Mouse (Mus musculus) left cerebral cortex, postnatal 14 days (tissue): ENCODE measurements around the gene Man2b2. TPM values are rescaled to one million over a fixed set of nuclear protein-coding genes. Genes with fewer than 3 reads are reported as not detected.
"Not testable (repeated sequence)": the region's sequence is repeated elsewhere in the genome, so short reads cannot be mapped to it uniquely, and the experiment has no call there.

Experiments
- DNase-seq, 2 experiments: peaks; one replicate each; pipeline ENCODE4 v3.0.0; 2021 to 2022; ENCODE audit warnings: low spot score in 2 of 2, mixed read lengths in 1 of 2
- intact Hi-C: fragments of 180-260 bp; cut with DNase I; formaldehyde crosslinking; loops from one replicate; pipeline ENCODE4 v1.15.1; 2025
- total RNA-seq, 2 experiments: library from RNA; stranded (reverse); gene quantifications; 2 replicates each; pipeline ENCODE4 v1.2.3; 2021

Gene Man2b2
- total RNA-seq, 2 experiments from 2014 or later, result 22.7 to 22.8 TPM

DNA sequence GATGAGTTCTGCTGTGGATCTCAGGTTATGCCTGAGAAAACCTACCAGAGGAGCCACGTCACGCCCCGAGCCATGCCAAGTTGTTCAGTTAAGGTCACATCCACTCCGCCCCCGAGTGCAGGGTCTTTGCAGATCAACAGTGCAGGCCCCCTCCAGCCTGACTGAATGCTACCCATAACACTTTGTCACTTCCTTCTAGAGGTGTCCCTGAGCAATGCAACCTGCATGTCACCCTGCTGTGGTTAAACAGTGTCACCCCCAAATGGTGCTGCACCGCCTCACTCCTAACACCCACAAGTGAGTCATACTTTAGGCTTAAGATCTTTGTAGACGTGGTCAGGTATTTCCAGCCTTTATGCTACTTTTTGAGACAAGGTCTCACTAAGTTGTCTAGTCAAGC lies 9.6 kb upstream of the Man2b2 start:
- no peak for DNase-seq
- intact Hi-C loops, result no loop called here

DNA sequence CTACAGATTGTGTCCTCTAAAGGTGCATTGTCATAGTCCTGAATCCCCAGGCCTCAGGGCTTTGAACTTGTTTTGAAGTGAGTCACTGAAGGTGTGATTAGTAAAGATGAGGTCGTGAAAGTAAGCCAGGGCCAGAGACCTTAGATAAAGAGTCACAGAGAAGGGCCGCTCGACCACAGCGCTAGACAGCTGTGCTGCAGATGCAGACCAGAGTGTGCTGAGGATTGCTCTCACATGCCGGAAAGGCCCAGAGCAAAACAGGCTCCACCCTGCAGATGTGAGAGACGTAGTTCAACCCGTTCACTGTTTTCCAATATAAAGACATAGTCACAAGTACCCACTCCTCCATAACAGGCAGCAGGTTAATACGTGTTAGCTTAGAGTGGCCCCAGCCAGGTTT lies 9.1 kb upstream of the Man2b2 start:
- intact Hi-C loops, result loop anchor here (5.0 to 10.0 kb wide), 3 partner anchors 83 to 285 kb away; no protein-coding TSS in a partner anchor
- no peak for DNase-seq

DNA sequence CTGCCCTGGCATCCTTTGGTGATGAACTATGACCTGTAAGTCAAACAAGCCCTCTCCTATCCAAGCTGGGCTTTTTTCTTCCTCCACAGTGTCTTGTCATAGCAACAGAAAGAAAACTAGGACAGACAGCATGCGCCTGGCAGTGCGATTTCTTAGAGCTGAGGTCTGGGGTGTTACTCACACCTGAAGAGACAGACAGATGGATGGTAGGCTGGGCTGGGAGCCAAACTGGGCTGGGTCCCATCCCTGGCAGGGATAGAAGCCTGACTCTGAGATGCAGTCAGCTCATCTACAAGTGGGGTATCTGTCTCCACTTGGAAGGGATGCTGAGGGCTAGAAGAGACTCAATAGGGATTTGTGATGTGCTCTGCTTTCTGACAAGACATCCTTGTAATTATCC lies 8.6 kb upstream of the Man2b2 start:
- intact Hi-C loops, result loop anchor here (5.0 to 10.0 kb wide), 3 partner anchors 83 to 286 kb away; no protein-coding TSS in a partner anchor
- DNase-seq, result peak; percentile 73

DNA sequence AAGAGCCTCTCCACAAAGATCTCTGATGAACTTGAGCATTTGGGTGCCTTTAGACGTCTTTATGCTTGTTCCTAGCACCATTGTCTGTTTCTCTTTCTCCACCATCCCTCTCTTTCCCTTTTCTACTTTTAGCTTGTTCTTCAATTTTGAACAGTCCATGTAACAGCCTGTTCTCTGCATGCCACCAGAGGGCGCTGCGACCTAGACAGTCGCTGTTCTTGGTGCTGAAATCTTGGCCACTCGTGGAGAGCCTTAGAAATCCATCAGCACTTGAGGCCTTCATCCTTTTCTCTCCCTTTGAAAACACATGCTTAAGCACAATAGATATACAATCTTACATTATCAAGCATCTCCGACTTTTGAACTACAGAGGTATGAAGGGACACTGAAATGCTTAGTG lies 5.5 kb upstream of the Man2b2 start:
- peak; percentile 85 to 87 for DNase-seq
- intact Hi-C loops, result loop anchor here (5.0 to 10.0 kb wide), 3 partner anchors 86 to 289 kb away; no protein-coding TSS in a partner anchor

DNA sequence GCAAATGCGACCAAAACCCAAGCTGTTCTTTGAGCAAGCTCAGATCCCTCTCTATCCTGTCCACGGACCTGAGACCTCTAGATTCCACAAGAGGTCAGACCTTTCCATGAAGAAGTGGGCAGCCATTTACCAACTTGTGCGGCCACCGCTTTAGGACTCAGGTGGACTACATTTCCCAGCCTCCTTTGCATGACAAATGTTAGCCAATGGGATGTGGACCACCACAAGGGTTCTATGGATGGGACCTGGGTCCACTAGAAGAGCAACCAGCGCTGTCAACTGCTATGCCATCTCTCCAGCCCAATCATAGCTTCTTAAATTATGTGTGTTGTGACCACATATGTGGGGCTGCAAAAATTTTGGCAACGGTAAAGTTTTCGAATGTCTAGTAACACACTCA lies 819 bp upstream of the Man2b2 start:
- peak; percentile 63 to 66 for DNase-seq
- intact Hi-C loops, result loop anchor here (10.0 kb wide), 1 partner anchor 294 kb away; no protein-coding TSS in a partner anchor

DNA sequence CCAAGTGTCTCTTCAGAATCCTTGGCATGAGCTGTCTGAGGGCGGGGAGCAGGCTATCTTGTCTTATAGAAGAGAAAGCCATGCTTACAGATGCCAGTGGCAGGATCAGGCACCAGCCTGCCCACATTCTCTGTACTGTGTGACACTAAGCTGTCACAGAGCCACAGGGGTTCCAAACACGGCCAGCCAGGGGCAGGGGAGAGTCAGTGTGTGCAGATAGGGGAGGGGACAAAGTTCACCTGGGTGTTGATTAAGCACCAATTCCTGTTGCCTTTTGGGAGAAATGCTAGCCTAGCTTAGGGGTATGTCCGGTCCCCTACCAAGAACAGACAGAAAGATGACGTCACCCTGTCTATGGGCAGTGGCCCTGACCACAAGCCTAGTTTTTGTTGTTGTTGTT lies 1.4 kb downstream of the Man2b2 start:
- intact Hi-C loops, result no loop called here
- no peak for DNase-seq

DNA sequence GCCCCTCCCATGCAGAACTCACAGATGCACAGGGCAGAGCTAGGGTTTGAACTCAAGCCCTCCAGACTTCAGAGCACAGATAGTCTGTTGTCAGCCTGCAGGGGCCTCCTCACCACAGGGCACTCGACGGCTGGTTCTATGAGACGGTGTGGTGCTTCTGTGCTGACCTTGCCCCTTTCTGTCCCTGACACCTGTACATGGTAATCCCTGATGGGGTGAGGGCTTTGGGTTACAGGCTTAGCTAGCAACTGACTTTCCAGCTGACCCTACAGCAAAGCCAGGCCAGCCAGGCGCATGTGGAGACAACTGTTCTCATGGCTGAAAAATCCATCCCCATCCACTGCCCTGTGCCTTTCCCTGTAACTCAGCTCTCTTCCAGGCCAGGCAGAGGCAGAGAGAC lies 7.5 kb downstream of the Man2b2 start:
- intact Hi-C loops, result no loop called here
- DNase-seq, result no peak

DNA sequence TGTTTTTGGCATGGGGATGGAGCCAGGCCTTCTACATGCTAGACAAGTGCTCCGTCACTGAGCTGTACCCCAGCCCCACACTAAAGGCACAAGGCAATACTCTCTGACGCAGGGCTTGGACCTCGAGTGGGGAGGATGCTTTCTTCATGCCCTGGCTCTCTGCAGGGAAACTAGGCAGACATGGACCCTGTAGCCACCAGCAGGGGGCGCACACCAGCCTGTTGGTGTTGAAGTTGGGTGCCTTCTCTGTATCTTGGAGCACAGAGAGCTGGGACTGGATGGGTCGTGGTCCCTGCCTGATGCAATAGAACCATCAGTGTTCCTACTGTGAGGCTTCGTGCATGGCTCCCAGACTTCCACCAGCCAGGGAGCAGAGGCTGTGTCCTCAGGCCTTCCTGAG lies 10.3 kb downstream of the Man2b2 start:
- peak; percentile 71 to 74 for DNase-seq
- intact Hi-C loops, result no loop called here

DNA sequence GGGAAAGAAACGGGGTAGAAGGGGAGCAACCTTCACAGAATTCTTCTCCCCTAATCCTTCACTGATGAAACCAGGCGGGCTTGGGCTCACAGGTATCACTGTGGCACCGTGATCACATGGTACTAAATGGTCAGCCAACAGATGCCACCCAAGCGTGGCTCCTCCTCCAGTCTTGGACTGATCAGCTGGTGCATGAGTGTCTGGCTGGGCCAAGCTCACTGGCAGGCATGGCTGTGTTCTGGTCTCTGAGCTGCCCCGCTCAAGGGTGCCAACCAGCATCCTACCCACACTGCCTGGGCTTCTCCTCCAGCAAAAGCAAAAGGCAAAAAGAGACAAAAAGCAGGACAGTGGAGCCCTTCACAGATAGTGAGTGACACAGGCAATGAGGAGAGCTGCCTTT lies 10.7 kb downstream of the Man2b2 start:
- intact Hi-C loops, result no loop called here
- DNase-seq, result no peak

DNA sequence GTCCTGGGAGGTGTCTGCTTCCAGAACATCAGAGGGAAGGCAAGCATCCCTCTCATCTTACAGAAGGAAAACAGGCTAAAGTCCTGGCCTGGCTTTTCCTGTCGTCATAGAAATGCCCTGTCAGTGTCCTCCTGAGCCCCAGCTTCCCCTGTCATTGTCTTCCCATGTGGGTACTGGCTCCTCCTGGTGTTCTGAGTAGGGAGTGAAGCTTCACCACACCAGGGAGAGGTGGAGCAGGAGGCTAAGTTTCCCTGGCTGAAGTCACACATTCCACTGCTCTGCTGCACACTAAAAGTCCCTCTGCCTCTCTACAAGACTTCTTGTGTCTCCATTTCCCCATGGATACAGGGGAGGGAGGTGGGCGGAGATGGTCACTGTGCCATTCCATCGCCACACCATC lies 12.7 kb downstream of the Man2b2 start:
- DNase-seq, result no peak
- intact Hi-C loops, result no loop called here

DNA sequence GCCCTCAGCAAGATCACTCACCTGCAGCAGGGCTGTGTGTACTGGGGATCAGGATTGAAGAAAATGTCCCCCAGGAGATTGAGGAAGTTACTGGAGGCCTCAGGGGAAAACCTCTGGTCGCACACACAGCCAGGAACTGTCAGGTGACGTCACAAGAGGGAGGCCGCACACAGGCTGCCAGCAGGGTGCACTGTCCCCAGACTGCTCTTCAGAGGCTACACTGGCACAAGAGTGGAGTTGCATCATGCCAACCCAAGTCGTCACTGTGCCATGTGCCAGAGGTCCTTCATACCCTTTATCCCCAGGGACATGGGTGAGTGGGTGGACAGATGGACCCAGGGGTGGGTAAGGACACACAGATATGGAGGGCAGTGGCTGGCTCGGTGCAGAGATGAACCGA lies 15.9 kb downstream of the Man2b2 start:
- intact Hi-C loops, result no loop called here
- DNase-seq, result no peak

DNA sequence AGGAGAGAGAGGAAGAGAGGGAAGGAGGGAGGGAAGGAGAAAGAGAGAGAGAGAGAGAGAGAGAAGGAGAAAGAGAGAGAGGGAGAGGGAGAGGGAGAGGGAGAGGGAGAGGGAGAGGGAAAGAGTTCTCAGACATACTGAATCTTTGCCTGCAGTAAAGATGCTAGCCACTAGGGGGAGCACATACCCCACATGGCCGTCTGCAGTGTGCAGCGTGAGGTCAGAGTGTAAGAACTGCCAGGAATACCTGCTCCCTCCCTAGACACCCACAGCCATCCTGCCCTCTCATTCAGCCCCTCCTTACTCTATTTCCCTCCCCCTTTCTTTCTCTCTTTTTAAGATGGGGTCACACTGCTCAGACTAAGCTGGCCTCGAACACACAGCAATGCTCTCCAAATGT lies 19.0 kb downstream of the Man2b2 start:
- peak; percentile 77 to 84 for DNase-seq

DNA sequence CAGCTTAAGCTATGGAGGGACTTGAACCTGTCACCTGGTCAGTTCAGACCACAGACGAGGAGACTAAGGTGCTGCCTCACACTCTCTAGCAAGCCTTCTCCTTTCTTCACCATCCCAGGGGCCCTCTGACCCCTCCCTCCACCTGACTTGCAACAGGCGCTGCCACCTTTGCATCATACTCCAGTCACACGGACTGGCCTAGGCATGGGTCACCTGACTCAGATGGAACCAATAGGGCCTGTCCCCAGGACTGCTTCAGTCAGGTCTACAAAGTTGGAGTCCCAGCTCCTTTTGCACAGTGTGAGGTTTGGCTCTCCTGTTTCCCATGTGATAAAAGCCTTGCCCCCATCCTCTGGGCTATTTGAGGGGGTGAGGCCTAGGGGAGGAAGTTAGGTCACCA lies 19.8 kb downstream of the Man2b2 start:
- intact Hi-C loops, result no loop called here
- no peak for DNase-seq

More for the DNA sequence above, 19.0 kb downstream of the Man2b2 start:
- intact Hi-C loops, result no loop called here

DNA sequence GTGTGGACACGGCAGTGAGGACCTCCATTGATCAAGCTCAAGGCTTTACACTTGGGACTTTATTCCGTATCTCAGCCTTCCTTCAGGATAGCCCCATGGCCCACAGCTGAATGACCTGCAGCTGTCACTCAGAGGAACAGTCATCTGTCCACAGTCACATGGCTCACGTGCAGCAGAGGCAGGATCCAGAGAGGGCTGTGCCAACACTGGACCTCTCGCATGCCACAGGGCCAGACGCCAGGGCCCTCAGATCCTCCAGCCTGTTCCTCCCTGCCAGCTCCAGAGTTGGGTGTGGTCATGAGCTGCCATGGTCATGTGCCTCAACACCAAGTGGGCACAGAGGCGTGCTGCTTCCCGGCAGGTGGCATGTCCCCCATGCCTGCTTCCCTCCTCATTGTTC lies 21.3 kb downstream of the Man2b2 start:
- intact Hi-C loops, result no loop called here
- DNase-seq, result no peak

DNA sequence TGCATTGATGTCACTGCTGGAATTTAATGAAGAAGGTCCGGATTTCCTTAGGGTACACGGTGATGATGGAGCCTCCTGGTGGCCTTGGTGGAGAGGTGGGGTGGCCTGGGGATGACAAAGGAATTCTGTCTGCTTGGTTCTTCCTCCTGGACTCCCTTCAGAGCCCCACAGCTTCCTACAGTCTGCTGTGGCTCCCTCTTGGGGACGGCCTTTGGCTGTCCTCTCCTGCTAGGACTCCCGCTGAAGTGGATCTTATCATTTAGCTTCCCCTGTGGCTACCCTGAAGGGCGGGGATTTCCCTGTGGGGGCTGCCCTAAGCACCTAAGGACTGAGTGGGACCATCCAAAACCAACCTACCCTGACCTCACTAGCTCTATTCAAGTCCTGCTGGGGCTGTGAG lies 23.3 kb downstream of the Man2b2 start:
- no peak for DNase-seq
- intact Hi-C loops, result no loop called here

DNA sequence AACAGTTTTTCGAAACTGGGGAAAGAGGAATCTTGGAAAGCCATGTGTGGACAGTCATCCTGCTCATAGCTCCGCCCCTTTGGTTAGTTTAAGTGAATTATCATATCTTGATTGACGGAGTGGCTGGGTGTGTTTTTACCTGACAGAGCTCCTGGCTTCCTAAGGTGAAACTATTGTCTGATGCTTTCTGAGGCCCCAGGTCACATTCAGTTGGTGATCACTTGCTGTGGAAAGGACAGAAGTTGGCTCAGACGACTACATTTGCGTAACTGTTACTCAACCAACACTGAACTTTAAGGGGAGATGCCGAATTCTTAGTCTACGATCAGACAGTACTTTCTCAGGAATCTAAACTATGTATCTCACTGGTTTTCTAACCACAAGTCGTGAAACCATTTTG lies 33.2 kb downstream of the Man2b2 start:
- DNase-seq, result no peak
- intact Hi-C loops, result no loop called here

DNA sequence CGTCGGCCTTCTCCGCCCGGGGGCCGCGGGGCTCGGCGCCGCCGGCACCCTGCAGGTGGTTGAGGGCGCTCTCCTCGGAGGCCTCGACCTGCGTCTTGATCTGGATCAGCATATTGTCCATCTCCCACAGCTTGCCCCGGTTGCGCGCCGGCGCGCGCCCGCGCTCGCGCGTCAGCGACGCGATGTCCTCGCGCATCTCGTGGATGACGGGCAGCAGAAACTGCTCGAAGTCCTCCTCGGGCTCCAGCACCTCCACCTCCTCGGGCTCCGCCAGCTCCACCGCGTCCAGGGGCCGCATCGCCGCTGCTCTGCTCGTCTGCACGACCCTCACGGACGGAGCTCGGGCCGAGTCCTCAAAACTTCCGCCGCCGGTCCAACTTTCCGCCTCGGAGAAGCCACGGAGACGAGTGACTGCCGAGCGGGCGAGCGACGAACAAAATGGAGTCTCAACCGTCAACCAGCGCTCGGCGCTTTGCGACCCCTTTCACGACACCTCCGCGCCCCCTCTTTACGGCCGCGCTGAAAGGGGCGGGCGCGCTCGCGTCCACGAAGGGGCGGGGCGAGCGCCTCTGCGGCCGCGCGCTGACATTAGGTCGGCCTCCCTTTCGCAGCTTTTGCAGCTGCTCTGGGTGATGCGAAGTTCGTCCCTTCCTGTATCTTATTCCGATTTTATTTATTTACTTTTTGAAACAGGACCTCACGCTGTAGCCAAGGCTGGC lies 34.0 kb downstream of the Man2b2 start, which contains the start of gene Mrfap1:
Gene Mrfap1, minus strand, starts transcription at position 477 of the 719 bp plus-strand sequence.
- intact Hi-C loops, result not testable (repeated sequence)
- DNase-seq, result peak; percentile 93 to 94

DNA sequence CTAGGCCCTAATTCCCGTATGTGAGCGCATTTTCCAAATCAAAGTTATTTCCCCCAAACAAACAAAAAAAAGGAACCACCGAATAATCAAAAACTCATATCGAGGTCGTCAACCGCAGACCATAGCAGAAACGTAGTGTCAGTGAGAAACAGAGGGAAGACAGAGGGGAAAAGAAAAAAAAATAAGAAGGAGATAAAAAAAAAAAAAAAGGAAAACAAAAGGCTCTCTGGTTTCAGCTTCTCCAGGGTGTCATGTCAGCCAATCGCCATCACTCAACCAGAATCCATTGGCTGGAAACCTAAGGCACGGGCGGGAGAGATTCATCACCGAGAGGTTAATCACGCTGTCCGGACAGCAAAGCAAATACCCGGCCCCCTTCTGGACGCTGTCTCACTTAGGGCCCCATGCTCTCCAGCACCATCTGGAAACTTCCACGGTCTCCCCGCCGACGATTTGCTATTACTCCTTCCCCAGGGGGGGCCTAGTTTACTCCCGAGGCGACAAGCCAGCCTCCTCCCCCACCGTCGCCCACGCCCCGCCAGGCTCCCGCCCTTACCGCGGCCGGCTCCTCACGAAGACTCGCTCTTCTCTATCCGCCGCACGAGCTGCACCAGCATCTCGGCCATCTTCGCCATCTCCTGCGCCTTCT lies 34.7 kb downstream of the Man2b2 start:
- intact Hi-C loops, result not testable (repeated sequence)

DNA sequence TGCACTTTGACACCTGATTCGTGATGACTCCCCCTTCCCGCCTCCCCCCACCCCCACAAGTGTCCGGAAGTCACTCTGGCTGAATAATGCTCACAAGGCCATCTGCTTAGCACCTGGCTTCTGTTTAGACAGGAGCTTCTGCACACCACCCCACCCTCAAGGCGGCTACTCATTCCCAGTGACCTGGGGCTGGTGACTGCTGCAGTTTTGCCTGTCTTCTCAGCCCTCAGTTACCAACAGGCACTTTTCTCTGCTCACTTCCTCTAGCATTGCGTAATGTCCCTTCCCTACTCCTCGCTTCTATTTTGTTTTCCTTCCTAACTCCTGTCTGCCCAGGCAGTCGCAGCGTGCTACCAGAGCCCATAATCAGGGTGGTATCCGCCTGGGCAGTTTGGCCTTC lies 38.6 kb downstream of the Man2b2 start:
- DNase-seq, result no peak
- intact Hi-C loops, result no loop called here

More for the DNA sequence above, 34.7 kb downstream of the Man2b2 start:
- peak; percentile 66 to 73 for DNase-seq

DNA sequence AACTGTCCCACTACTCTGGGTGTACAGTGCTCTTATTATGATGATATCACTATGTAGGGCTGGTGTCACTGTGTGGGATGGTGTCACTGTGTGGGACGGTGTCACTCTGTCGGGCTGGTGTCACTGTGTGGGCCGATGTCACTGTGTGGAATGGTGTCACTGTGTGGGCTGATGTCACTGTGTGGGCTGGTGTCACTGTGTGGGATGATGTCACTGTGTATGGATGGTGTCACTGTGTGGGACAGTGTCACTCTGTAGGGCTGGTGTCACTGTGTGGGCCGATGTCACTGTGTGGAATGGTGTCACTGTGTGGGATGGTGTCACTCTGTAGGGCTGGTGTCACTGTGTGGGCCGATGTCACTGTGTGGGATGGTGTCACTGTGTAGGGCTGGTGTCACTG lies 44.4 kb downstream of the Man2b2 start:
- intact Hi-C loops, result no loop called here
- no peak for DNase-seq

DNA sequence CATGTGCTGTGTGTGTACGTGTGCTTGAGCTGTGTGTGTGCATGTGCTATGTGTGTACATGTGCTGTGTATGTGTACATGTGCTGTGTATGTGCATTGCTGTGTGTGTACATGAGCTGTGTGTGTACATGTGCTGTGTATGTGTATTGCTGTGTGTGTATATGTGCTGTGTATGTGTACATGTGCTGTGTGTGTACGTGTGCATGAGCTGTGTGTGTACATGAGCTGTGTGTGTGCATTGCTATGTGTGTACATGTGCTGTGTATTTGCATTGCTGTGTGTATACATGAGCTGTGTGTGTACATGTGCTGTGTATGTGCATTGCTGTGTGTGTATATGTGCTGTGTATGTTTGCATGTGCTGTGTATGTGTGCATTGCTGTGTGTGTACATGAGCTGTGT lies 50.9 kb downstream of the Man2b2 start:
- no peak for DNase-seq
- intact Hi-C loops, result no loop called here
